Mouse (Mus musculus) embryonic facial prominence, embryonic 15.5 days (tissue): ENCODE measurements at regions not wholly inside any gene's neighbourhood (a gene's known extent, or its start where the extent isn't known, plus 50 kb on each side); places are given as distances from the start of the nearest gene placed in this dataset.

ENCODE experiments used
- ATAC-seq: fragments of 200-750 bp; cut with Nextera tagmentation; 2 replicates; pipeline ENCODE4 v1.8.0; 2017; ENCODE audit warnings: low read depth, moderate TSS enrichment; ENCODE audit not compliant: insufficient number of reproducible peaks, low FRiP score, low TSS enrichment
- H3K27ac ChIP-seq: fragments of 300-500 bp; sonication (generic); replicated peaks from 2 replicates; pipeline ENCODE4 v1.5.1; 2015; ENCODE audit warnings: mild to moderate bottlenecking, inconsistent platforms
- H3K27me3 ChIP-seq: fragments of 300-500 bp; sonication (generic); 2 replicates; pipeline ENCODE4 v1.6.1; 2015; ENCODE audit warnings: inconsistent platforms
- H3K36me3 ChIP-seq: fragments of 300-500 bp; sonication (generic); 2 replicates; pipeline ENCODE4 v1.6.1; 2015; ENCODE audit warnings: mild to moderate bottlenecking, inconsistent platforms
- H3K4me1 ChIP-seq: fragments of 300-500 bp; sonication (generic); 2 replicates; pipeline ENCODE4 v1.6.1; 2015; ENCODE audit warnings: inconsistent platforms
- H3K4me2 ChIP-seq: fragments of 300-500 bp; sonication (generic); replicated peaks from 2 replicates; pipeline ENCODE4 v1.6.1; 2015; ENCODE audit warnings: mild to moderate bottlenecking, inconsistent platforms
- H3K4me3 ChIP-seq: fragments of 300-500 bp; sonication (generic); replicated peaks from 2 replicates; pipeline ENCODE4 v1.5.1; 2015; ENCODE audit warnings: mild to moderate bottlenecking, inconsistent platforms
- H3K9ac ChIP-seq: fragments of 300-500 bp; sonication (generic); 2 replicates; pipeline ENCODE4 v1.6.1; 2015; ENCODE audit warnings: inconsistent platforms
- H3K9me3 ChIP-seq: fragments of 300-500 bp; sonication (generic); replicated peaks from 2 replicates; pipeline ENCODE4 v1.6.1; 2016; ENCODE audit warnings: inconsistent platforms
- WGBS: fragments of 180-500 bp; shearing (Covaris S2); methylation state at CpG from one replicate; pipeline ENCODE4 v1.1.7; 2015; 5-methylcytosine and 5-hydroxymethylcytosine counted together

DNA sequence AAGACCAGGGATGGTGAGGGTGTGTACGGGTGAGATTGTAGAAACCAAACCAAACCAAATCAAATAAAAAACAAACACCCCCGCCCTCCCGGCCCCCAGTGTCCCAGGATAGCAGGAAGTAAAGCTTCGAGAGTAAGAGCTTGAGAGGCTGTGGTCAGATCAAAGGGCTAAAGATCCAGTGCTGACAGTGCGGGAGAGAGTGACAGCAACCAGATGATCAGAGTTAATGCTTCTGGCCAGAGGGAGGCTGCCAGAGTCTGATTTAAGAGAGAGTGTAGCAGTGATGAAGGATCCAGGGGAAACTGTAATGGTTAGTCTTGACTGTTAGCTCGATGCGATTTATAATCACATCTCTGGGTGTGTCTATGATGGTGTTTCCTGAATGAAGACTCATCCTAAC is 467.3 kb downstream of the Tcerg1l start:
- H3K9me3 ChIP-seq: no peaks in the 10 kb centered on the region
- H3K27me3 ChIP-seq: 0 out of 2 replicates have a peak, but pooled peaks cover 3% of the 10 kb centered on the region
- no peak overlapping the region for H3K27ac ChIP-seq
- 20% methylated on average over 7 of the region's 7 CpGs for WGBS
- H3K4me3 ChIP-seq: no peak overlapping the region
- no peak overlapping the region for H3K4me2 ChIP-seq
- H3K36me3 ChIP-seq: no peaks in the 10 kb centered on the region
- ATAC-seq: no peak
- peaks cover 2% of the 10 kb centered on the region; the same call in 1 of the 2 replicates for H3K4me1 ChIP-seq
- H3K9ac ChIP-seq: no peak overlapping the region

DNA sequence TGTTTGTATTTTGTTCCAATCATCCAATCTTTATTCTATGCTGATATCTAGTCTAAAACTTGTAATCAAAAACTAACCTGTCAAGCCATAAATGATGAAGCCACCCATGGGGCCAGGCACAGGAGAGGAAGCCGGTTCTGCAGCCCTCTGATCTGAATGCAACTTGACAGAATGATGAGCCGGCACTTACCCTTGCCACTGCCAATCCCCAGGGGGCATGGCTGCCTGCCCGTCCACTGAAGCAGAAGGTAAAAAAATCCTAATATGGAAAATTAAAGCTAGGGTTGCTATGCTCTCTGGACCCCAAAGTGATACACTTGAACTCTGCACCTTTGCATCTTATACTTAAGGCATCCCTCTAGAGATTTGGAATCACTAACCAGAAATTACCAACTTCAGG is 461.6 kb downstream of the Tcerg1l start:
- H3K9ac ChIP-seq: no peak overlapping the region
- no peaks in the 10 kb centered on the region for H3K36me3 ChIP-seq
- no peaks in the 10 kb centered on the region for H3K27me3 ChIP-seq
- H3K4me1 ChIP-seq: no peaks in the 10 kb centered on the region
- no peak for ATAC-seq
- WGBS: 20% methylated on average over 3 of the region's 3 CpGs
- no peak overlapping the region for H3K27ac ChIP-seq
- H3K9me3 ChIP-seq: no peaks in the 10 kb centered on the region
- H3K4me2 ChIP-seq: no peak overlapping the region
- no peak overlapping the region for H3K4me3 ChIP-seq

DNA sequence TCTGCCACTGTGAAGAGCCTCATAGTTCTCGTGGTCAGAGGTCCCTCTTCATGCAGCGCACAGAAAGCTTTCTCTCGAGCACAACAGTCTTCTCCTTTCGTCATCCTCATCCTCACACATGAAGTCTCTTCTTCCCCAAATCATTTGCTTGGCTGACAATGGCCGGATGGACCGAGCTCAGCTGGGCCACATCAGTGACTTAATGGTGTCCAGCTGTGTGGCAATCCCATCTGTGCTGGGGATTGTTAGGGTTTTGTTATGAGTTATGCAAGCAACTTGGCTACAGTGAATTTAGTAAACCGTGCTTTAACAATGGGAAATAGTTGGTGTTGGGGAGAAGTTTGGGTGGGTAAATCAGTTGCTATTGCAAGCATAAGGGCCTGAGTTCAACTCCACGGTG is 458.4 kb downstream of the Tcerg1l start:
- Histone ChIP-seq H3K4me3 (no peak overlapping the region), H3K4me2 (no peak overlapping the region)

DNA sequence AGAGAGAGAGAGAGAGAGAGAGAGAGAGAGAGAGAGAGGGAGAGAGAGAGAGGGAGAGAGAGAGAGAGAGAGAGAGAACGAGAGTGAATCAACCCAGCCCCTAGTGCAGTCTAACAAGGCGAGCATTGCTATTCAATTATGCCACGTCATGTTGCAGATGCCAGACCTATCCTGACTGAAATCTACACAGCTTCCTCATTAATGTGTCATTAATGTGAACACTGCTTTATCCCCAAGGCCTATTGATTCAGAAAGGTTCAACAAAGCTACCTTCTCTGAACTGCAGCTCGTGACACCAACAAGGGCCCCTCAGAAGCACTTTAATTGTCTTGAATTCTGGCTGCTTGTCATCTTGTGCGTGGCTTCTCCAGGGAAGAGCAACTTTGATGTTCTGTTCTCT is 457.4 kb downstream of the Tcerg1l start:
- Histone ChIP-seq H3K36me3 (no peaks in the 10 kb centered on the region), H3K4me1 (no peaks in the 10 kb centered on the region), H3K27ac (no peak overlapping the region), H3K4me2 (no peak overlapping the region), H3K9me3 (no peaks in the 10 kb centered on the region), H3K4me3 (no peak overlapping the region), H3K27me3 (no peaks in the 10 kb centered on the region), H3K9ac (no peak overlapping the region)
- ATAC-seq: no peak
- 52% methylated on average over 5 of the region's 5 CpGs for WGBS

More for the DNA sequence above, 458.4 kb downstream of the Tcerg1l start:
- no peaks in the 10 kb centered on the region for H3K4me1 ChIP-seq
- no peaks in the 10 kb centered on the region for H3K9me3 ChIP-seq
- no peak overlapping the region for H3K9ac ChIP-seq
- no peaks in the 10 kb centered on the region for H3K27me3 ChIP-seq
- WGBS: 57% methylated on average over 8 of the region's 8 CpGs
- no peak overlapping the region for H3K27ac ChIP-seq
- no peak for ATAC-seq
- H3K36me3 ChIP-seq: no peaks in the 10 kb centered on the region

DNA sequence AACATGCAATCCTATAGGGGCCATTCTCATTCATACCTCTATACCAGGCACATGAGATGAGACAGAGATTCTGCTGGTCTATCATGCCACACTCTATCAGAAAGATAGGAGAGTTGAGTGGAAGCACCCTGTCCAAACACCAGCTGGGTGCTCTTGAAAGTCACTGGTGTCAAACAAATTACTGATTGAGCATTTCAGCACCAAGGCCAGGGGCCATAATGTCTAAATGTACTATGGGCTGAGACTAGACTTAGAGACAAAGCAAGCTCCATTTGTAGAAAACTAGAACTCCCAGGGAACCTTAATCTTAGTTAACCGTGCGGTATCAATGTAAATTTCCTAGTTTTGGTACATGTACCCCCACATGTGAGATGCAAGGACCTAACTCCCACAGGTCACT is 452.5 kb downstream of the Tcerg1l start:
- H3K4me2 ChIP-seq: no peak overlapping the region
- no peaks in the 10 kb centered on the region for H3K27me3 ChIP-seq
- ATAC-seq: no peak
- H3K9me3 ChIP-seq: no peaks in the 10 kb centered on the region
- H3K4me3 ChIP-seq: no peak overlapping the region
- WGBS: 90% methylated on average over 2 of the region's 2 CpGs
- H3K36me3 ChIP-seq: no peaks in the 10 kb centered on the region
- H3K27ac ChIP-seq: no peak overlapping the region
- no peaks in the 10 kb centered on the region for H3K4me1 ChIP-seq
- H3K9ac ChIP-seq: no peak overlapping the region

DNA sequence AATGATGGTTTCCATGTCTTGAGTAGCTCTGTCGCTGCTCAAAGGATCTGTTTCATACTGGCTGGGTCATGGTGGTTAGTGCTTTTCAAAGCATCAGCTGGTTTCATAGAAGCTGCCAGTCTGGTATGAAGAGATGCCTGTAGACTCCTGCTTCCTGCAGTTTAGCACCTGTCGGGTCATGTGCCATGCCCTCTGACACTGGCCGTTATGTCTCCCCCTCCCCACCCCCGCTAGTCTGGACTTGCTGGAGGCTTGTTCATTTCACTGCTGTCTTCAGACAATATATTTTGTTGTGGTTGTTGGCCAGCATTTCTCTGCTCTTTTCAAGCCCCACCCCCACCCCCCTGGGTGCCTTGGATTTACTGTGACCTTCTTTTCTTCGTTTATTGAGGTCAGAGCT is 450.1 kb downstream of the Tcerg1l start:
- no peaks in the 10 kb centered on the region for H3K27me3 ChIP-seq
- no peaks in the 10 kb centered on the region for H3K4me1 ChIP-seq
- 32% methylated on average over 5 of the region's 5 CpGs for WGBS

DNA sequence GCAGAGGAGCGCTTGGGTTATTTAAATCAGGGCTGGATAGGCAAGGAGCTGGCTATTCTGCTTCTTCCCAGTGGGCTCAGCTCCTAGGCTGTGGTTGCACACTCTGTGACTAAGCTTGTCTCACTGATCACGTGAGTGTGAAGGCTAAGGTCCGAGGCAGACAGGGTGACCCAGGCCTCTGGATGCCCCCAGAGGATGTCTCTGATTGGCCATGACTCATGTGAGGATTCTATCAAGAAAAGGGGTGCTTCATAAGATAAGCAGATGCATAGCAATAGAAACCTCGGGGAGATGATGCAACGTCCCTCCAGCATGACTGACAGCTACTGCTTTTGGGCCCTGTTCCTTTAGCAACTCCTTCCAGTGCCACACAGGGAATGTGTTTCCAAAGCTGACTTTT is 440.2 kb downstream of the Tcerg1l start:
- ATAC-seq: no peak
- no peak overlapping the region for H3K9ac ChIP-seq
- WGBS: 65% methylated on average over 5 of the region's 5 CpGs
- no peak overlapping the region for H3K4me2 ChIP-seq
- no peaks in the 10 kb centered on the region for H3K27me3 ChIP-seq
- H3K27ac ChIP-seq: no peak overlapping the region
- H3K4me3 ChIP-seq: no peak overlapping the region
- H3K9me3 ChIP-seq: no peaks in the 10 kb centered on the region
- H3K36me3 ChIP-seq: no peaks in the 10 kb centered on the region
- no peaks in the 10 kb centered on the region for H3K4me1 ChIP-seq

More for the DNA sequence above, 450.1 kb downstream of the Tcerg1l start:
- no peak for ATAC-seq
- Histone ChIP-seq H3K9me3 (no peaks in the 10 kb centered on the region), H3K4me3 (no peak overlapping the region), H3K9ac (no peak overlapping the region), H3K27ac (no peak overlapping the region), H3K4me2 (no peak overlapping the region), H3K36me3 (no peaks in the 10 kb centered on the region)

DNA sequence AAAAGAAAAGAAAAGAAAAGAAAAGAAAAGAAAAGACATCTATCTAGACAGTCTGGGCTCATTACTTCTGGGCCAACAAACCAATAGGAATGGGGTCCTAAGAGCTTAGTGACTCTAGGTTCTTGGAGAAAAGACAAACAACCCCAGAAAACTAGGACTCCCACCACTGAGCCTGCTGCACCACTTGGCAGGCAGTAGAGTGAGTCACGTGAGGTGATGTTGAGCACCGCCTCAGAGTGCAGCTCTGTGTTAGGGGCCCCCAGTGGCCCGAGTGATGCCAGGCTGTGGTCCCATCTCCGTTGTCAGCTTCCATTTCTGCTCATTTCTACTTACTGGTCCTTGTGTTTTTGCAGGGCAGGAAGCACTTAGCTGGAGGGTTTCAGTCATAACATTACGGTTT is 439.7 kb downstream of the Tcerg1l start:
- WGBS: 78% methylated on average over 5 of the region's 5 CpGs
- no peaks in the 10 kb centered on the region for H3K36me3 ChIP-seq
- H3K4me1 ChIP-seq: no peaks in the 10 kb centered on the region
- H3K27ac ChIP-seq: no peak overlapping the region
- H3K4me3 ChIP-seq: no peak overlapping the region
- no peaks in the 10 kb centered on the region for H3K27me3 ChIP-seq
- no peak overlapping the region for H3K4me2 ChIP-seq
- H3K9me3 ChIP-seq: no peaks in the 10 kb centered on the region
- no peak overlapping the region for H3K9ac ChIP-seq
- no peak for ATAC-seq

DNA sequence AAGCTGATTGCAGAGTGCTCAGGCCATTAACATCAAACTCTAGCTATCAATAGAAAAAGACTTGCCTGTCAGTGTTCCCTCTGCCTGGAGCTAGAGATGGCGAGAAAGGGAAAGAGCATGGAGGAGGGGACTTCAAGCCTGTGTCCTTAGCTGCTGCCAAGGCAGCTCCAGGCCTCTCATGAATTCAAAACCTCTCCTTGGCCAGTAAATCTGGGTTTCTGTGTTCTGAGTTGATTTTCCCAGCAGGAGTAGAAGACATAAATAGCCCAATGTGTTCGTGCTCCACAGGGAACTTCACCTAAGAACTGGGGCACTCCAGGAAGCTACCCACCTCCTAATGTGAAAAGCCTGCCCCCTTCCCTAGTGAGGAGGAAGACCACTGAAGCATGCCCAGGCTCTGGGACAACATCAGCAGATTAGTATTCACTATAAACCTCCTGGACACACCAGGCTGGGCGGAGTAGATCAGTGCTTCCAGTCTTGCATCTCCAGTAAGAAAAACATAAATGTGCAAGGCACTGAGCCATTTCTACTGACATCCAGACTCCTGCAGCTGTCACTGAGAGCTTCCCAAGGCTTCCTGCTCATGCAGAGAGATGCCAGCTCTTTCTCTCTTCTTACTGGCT is 433.9 kb downstream of the Tcerg1l start:
- Histone ChIP-seq H3K4me2 (no peak overlapping the region), H3K27ac (no peak overlapping the region), H3K4me3 (no peak overlapping the region), H3K9ac (no peak overlapping the region), H3K27me3 (no peaks in the 10 kb centered on the region), H3K9me3 (no peaks in the 10 kb centered on the region), H3K36me3 (no peaks in the 10 kb centered on the region), H3K4me1 (no peaks in the 10 kb centered on the region)
- no peak for ATAC-seq
- 45% methylated on average over 3 of the region's 3 CpGs for WGBS

DNA sequence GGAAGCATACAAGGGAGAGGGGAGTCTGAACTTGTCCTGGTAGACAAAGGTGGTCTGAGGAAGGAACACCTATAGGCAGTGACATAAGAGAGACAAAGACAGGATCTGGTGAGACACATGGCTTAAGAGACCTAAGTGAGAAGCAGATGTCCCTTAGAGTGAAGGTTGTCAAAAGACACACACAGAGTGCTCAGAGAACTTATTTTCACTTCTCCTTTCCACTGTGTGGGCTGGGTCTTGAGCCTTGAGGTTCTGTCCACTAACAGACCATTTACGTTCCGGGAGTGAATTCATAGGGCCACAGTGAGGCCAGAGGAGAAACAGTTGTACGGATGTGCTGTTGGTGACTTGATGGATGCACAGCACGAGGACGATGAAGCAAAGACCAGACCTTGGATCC is 422.8 kb downstream of the Tcerg1l start:
- Histone ChIP-seq H3K4me3 (no peak overlapping the region), H3K27ac (no peak overlapping the region), H3K9ac (no peak overlapping the region), H3K4me2 (no peak overlapping the region), H3K27me3 (no peaks in the 10 kb centered on the region), H3K9me3 (no peaks in the 10 kb centered on the region), H3K36me3 (no peaks in the 10 kb centered on the region), H3K4me1 (no peaks in the 10 kb centered on the region)
- ATAC-seq: no peak
- 94% methylated on average over 5 of the region's 5 CpGs for WGBS

DNA sequence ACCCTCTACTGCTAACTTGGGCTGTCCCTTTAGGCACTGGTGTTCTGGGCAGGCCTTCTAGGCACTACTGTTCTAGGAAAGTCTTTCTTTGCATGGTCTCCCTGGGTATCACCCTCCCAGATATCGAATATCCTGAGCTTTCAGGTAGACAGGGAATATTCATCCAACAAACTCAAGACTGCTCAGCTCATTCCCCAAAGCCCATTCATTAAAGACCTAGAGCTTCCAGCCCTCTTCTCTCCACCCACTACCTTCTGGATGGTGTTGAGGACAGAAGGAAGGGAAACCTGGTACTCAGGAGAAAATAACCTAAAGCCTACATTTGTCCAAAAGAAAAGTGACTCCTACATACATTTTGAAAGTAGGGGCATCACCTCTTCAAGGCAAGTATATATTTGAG is 420.0 kb downstream of the Tcerg1l start:
- Histone ChIP-seq H3K27me3 (no peaks in the 10 kb centered on the region), H3K27ac (no peak overlapping the region), H3K9ac (no peak overlapping the region), H3K9me3 (no peaks in the 10 kb centered on the region), H3K4me3 (no peak overlapping the region), H3K4me2 (no peak overlapping the region), H3K4me1 (no peaks in the 10 kb centered on the region), H3K36me3 (no peaks in the 10 kb centered on the region)
- ATAC-seq: no peak
- 82% methylated on average over 1 of the region's 1 CpGs for WGBS

DNA sequence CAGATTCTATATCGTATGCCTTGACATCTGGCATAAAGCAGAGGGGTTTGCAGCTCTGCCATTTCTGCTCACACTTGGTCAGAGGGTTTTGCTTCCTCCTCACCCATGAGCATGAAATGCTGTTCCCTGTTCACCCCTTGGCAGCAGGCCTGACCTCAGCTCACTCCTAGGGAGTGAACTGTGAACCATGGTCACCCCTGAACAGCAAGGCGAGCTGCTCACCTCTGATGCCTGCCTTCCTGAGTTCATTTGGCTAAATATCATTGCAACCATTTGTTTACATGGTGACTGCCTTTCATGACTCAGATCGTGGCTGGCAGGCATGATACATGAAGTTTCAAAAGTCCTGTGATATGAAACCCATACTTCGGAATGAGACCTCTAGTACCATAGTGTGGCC is 418.2 kb downstream of the Tcerg1l start:
- Histone ChIP-seq H3K36me3 (no peaks in the 10 kb centered on the region), H3K4me2 (no peak overlapping the region), H3K27me3 (no peaks in the 10 kb centered on the region), H3K27ac (no peak overlapping the region), H3K4me1 (no peaks in the 10 kb centered on the region), H3K9me3 (no peaks in the 10 kb centered on the region), H3K9ac (no peak overlapping the region), H3K4me3 (no peak overlapping the region)
- 88% methylated on average over 4 of the region's 4 CpGs for WGBS
- ATAC-seq: no peak
